8 mouse cellular contexts compared by ENCODE assay signal in the genomic region with DNA sequence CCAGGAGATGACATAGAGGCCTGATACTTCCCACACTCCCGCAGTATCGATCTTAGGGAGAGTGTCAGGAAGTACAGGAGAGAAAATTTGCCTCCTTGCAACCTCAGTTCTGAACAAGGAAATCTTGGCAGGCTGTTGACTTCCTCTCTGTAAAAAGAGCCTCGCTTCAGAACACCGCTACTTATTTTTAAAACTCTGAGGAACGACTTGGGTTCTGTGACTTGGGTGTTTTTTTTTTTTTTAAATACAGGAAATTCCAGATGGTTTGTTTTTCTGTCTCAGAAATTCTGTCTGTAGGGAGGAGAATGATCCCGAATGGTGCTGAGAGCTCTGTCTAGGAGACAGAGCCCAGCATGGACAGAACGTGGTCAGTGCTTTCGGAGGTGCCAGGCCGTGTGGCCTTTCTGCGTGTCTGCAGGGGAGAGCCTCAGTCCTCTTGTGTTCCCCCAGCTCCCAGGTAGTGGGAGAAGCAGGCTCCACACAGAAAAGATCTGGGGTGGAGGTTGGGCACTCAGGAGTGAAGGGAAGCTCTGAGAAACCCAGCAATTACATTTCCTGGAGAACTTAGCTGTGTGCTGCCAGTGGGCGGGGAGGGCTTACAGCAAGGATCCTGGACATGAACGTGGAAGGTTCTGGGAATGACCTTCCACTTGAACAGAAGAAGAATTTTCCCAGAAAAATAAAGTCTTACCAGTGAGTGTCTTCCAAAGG. TPM values are rescaled to one million over a fixed set of nuclear protein-coding genes. Genes with fewer than 3 reads are reported as not detected.
DNase-seq lines count a peak whose midpoint lies in the region; ATAC-seq and TF ChIP-seq lines count a peak whose summit lies in the region.

No protein-coding gene starts in this region.

- H3K4me2 ChIP-seq in hindbrain, embryonic 13.5 days = no peak overlapping the region
- peak overlapping the region; percentile 19; the same call in 1 of the 2 replicates for H3K4me2 ChIP-seq in limb, embryonic 13.5 days (replicated peaks)

- peak overlapping the region; percentile 73 for H3K27ac ChIP-seq in layer of hippocampus, adult 2 months
- H3K27ac ChIP-seq in cortical plate, adult 2 months (ENCODE audit: insufficient read depth, low read length) = peak overlapping the region; percentile 90
- peak overlapping the region; percentile 36 for H3K27ac ChIP-seq in hindbrain, embryonic 13.5 days
- peak overlapping the region; percentile 89 for H3K27ac ChIP-seq in limb, embryonic 13.5 days

- no peak for TF ChIP-seq CTCF in layer of hippocampus, adult 2 months (conservative IDR thresholded peaks at IDR 0.05)
- TF ChIP-seq CTCF in cortical plate, adult 2 months (IDR thresholded peaks at IDR 0.05; ENCODE audit: extremely low read depth, insufficient read depth, low read length) = no peak

- WGBS in hindbrain, embryonic 13.5 days = 80% methylated on average over 12 of the region's 12 CpGs
- 38% methylated on average over 12 of the region's 12 CpGs for WGBS in limb, embryonic 13.5 days

- no peaks in the 10 kb centered on the region for H3K36me3 ChIP-seq in hindbrain, embryonic 13.5 days
- peaks cover 4% of the 10 kb centered on the region; the same call in 1 of the 2 replicates for H3K36me3 ChIP-seq in limb, embryonic 13.5 days

- no peak overlapping the region for H3K9ac ChIP-seq in hindbrain, embryonic 13.5 days
- no peak overlapping the region for H3K9ac ChIP-seq in limb, embryonic 13.5 days

- ATAC-seq in hindbrain, embryonic 13.5 days (ENCODE audit: low FRiP score) = no peak
- no peak for ATAC-seq in limb, embryonic 13.5 days (ENCODE audit: low FRiP score, low read depth)

- H3K9me3 ChIP-seq in hindbrain, embryonic 13.5 days = no peaks in the 10 kb centered on the region
- no peaks in the 10 kb centered on the region for H3K9me3 ChIP-seq in limb, embryonic 13.5 days

- DNase-seq in layer of hippocampus, adult 2 months (ENCODE audit: low spot score in 2 of 2) = no peak
- DNase-seq in layer of hippocampus, adult 11-12 months (ENCODE audit: low spot score) = no peak
- no peak for DNase-seq in adrenal gland, postnatal 25 days
- DNase-seq in cerebellum, adult 18-20 months = no peak
- DNase-seq in thymus, adult 18-20 months = no peak

- H3K4me1 ChIP-seq in cortical plate, adult 2 months (ENCODE audit: control insufficient read depth, insufficient read depth, low read length) = peaks cover 13% of the 10 kb centered on the region
- H3K4me1 ChIP-seq in hindbrain, embryonic 13.5 days (replicated peaks) = peaks cover 13% of the 10 kb centered on the region
- peaks cover 58% of the 10 kb centered on the region for H3K4me1 ChIP-seq in limb, embryonic 13.5 days

- H3K4me3 ChIP-seq in layer of hippocampus, adult 2 months = no peak overlapping the region
- H3K4me3 ChIP-seq in cortical plate, adult 2 months (ENCODE audit: insufficient read depth, low read length) = no peak overlapping the region
- no peak overlapping the region for H3K4me3 ChIP-seq in hindbrain, embryonic 13.5 days
- no peak overlapping the region for H3K4me3 ChIP-seq in limb, embryonic 13.5 days

- TF ChIP-seq POLR2A in cortical plate, adult 2 months (IDR thresholded peaks at IDR 0.05; ENCODE audit: extremely low read depth, insufficient read depth, low read length) = no peak

- 0 out of 2 replicates have a peak, but pooled peaks cover 4% of the 10 kb centered on the region for H3K27me3 ChIP-seq in hindbrain, embryonic 13.5 days
- no peaks in the 10 kb centered on the region for H3K27me3 ChIP-seq in limb, embryonic 13.5 days

RNA-seq across cellular contexts. Expression of a gene that starts 28.9 kb away (rescaled TPM):
- total RNA-seq in layer of hippocampus, adult 2 months (2021) = 1 to 10 TPM; 6.3 TPM
- polyA plus RNA-seq in cortical plate, adult 2 months (2012; rRNA removed) = 6.1 and 6.4 TPM in 2 replicates
- 12.1 and 12.2 TPM in 2 replicates for polyA plus RNA-seq in hindbrain, embryonic 13.5 days (2015; fragmentation: Nextera tagmentation; extraction: Ambion mirVana)
- 28.6 and 31.3 TPM in 2 replicates for polyA plus RNA-seq in limb, embryonic 13.5 days (2015; fragmentation: Nextera tagmentation; extraction: Ambion mirVana)
- total RNA-seq in adrenal gland, postnatal 25 days (2021) = 52.7 and 55.6 TPM in 2 replicates

Comparison
In these comparisons a context has a peak if more than half of its experiments do, and no peak if none do; other contexts are left out.
1. H3K27ac ChIP-seq: peak in every context shown above with its lines; median percentile 90 in cortical plate, adult 2 months; 89 in limb, embryonic 13.5 days; 73 in layer of hippocampus, adult 2 months; 36 in hindbrain, embryonic 13.5 days.